Mouse (Mus musculus) activated CD4-positive, CD25-positive, alpha-beta regulatory T cell, adult 9 weeks (primary cell): Measurements from ENCODE around the gene Syce1l. TPM values are rescaled to one million over a fixed set of nuclear protein-coding genes. Genes with fewer than 3 reads are reported as not detected.

Source experiments
- polyA plus RNA-seq: library from polyadenylated mRNA; unstranded; fragments of 100-300 nt; shearing (Covaris generic); gene quantifications from one replicate; pipeline ENCODE4 v1.2.1, GENCODE M21; 2017

Syce1l gene
- not detected for polyA plus RNA-seq

DNA sequence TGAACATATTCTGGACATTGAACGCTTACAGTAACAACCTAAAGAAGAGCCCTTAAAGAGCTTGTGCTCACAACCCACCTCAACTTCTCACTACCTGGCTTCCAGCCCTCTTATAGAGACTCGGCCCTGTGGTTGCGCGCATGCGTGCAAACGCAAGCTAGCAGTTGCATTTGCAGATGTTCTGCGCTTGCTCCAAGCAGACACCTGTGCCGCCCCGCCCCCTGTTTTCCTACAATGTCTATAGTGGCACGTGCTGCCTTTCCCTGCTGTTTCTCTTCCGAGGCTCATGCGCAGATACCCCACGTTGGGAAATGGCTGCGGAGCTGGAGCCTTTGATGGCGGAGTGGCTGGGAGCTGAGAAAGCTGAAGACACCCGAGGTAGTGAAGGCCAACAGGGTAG lies at the start of gene Syce1l:
Syce1l (plus strand) TSS at position 288 of the 400 bp plus-strand sequence.

DNA sequence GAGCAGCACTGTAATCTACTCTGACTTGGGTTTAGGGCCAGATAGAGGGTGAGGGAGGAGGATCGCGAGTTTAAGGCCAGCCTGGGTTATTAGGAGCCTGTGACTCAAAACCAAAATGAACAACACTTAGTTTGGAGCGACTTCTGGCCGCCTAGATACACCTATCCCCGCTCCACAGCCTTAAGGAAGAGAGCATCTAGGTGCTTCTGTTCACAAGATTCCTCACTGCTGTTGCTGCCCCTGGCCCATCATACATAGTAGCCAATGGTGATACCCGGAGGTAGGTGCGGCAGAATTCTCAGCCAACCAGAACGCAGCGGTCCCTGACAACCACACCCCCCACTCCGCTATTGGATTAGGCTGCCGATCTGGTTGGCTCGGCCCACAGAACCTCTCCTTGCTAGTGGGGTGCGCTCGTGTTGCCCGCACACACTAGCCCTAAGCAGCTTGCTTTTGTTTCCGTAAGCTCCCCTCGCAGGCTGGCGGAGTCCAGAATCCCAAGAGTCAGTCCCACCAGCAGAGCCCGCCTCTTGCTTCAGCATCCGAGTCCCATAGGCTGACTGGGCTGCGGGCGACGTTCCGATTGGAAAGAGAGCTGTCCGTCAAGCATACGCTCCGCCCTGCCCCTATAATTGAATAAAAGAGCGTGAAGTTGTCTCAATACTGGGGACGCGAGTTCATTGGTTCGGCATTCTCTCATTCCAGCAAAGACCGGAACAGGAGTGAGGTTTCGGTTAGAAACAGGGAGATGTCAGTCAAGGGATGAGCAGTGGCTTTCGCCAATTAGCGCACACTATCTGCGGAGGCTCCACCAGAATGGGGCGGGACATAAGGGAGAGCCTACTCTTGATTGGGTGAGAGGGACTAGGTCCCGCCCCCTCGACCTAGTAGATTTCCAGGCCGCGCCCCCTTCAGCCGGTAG lies 8.1 kb upstream of the Syce1l start, which contains the start of gene Mon1b:
Mon1b (plus strand) TSS at position 918 of the 922 bp plus-strand sequence.

Other genes starting within 250 kb of the Syce1l start
- gene Mon1b, start 7.6 kb upstream of the Syce1l start, polyA plus RNA-seq, result 44.4 TPM
- not detected for gene Adamts18, start 205.5 kb downstream of the Syce1l start, polyA plus RNA-seq